Mouse (Mus musculus) cerebellum, adult 11-12 months (tissue): ENCODE measurements around the gene Lamp2.
"Not testable (repeated sequence)": the region's sequence is repeated elsewhere in the genome, so short reads cannot be mapped to it uniquely, and the experiment has no call there.

Source experiments
- DNase-seq: peaks from one replicate; pipeline ENCODE4 v3.0.0; 2022

The Lamp2 gene

GRCm38 (mm10) chrX:38423096-38423495 is 33.2 kb downstream of the Lamp2 start:
- DNase-seq: no peak

- DNase-seq: no peak
Measured at GRCm38 (mm10) chrX:38422396-38422795, 33.9 kb downstream of the Lamp2 start.

GRCm38 (mm10) chrX:38403879-38404278 is 52.4 kb downstream of the Lamp2 start:
- DNase-seq: no peak

DNA sequence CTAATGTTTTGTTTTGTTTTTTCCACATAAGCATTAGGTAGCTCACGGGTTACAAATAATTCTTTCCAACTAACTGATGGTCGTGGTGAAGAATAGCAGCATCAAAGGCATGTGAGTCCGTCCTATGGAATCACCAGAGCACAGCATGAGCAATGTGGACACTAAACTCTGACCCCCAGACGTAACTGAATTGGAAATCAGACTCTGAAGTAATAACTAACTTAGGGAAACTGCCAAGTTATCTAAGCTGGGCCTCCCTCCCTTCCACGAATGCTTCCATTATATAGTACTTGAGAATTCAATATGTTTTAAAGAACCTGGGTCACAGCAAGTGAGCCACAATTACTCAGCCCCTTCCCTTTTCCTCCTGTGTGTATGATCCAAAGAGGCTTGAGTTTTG is 53.3 kb downstream of the Lamp2 start:
- DNase-seq: no peak

DNA sequence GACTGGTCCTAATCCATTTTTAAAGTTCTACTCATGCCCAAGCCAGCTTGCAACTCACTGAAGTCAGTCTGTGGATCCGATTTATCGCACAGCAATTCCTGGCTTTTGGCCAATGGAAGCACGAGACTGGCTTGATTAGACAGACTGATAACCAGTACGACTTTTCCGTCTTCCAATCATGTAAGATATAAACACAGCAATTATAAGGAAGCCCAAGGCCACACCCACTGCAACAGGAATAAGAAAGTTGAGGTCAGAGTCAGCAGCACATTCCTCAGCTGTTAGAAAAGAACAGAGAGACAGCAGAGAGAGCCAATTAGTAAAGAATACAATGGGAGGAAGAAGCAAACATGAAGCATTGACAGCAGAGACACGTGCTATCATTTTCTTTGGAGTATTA is 54.2 kb downstream of the Lamp2 start:
- DNase-seq: no peak

DNA sequence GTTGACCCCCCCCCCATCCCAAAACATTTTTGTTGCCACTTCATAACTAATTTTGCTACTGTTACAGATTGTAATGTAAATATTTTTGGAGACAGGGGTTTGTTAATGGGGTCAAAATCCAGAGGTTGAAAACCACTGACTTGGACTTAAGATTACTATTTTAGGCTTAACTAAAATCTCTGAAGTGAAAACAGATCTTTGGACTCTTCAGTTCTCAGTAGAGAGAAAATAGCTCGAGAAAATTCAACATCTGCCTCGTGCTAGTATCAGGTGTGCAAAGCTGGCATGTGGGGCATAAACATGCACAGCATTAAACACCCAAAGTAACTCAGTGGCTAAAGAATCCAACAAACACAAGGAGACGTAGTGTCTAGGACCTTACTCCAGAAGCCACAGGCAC is 55.6 kb downstream of the Lamp2 start:
- no peak for DNase-seq

- no peak for DNase-seq
Measured at GRCm38 (mm10) chrX:38399671-38400070, 56.6 kb downstream of the Lamp2 start.

GRCm38 (mm10) chrX:38373169-38373568 is 83.1 kb downstream of the Lamp2 start:
- DNase-seq: not testable (repeated sequence)

- not testable (repeated sequence) for DNase-seq
Measured at GRCm38 (mm10) chrX:38364621-38365020, 91.6 kb downstream of the Lamp2 start.

DNA sequence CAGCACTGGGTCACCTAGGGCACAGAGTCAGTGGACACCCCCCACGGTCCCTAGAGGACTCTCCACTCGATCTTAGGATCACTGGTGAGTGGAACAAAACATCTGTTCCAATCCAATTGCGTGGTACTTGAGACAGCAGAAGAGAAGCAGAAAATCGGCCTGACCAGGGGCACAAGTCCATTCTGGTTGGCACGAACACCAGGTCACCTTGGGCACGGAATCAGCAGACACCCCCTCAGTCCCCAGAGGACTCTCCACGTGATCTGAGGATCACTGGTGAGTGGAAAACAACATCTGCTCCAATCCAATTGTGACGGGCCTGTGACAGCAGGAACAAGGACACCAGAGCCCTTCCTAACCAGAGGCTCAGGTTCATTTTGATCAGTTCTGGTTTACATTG is 94.2 kb downstream of the Lamp2 start:
- DNase-seq: no peak
